Mouse (Mus musculus) brain, embryonic 14.5 days (tissue): ENCODE data around the gene Auts2.

Experiments
- CTCF ChIP-seq: fragments of 200-500 bp; IDR thresholded peaks from 2 replicates; pipeline ENCODE4 v1.5.1; 2012; ENCODE audit warnings: inconsistent platforms, mild to moderate bottlenecking, moderate library complexity, borderline replicate concordance; ENCODE audit not compliant: insufficient read depth, insufficient read length; ENCODE audit errors: extremely low read depth
- POLR2A ChIP-seq: fragments of 200-500 bp; IDR thresholded peaks from 2 replicates; pipeline ENCODE4 v1.6.1; 2012; ENCODE audit warnings: mild to moderate bottlenecking, inconsistent platforms, borderline replicate concordance; ENCODE audit not compliant: poor library complexity, insufficient read depth, insufficient read length, severe bottlenecking; ENCODE audit errors: extremely low read depth

DNA sequence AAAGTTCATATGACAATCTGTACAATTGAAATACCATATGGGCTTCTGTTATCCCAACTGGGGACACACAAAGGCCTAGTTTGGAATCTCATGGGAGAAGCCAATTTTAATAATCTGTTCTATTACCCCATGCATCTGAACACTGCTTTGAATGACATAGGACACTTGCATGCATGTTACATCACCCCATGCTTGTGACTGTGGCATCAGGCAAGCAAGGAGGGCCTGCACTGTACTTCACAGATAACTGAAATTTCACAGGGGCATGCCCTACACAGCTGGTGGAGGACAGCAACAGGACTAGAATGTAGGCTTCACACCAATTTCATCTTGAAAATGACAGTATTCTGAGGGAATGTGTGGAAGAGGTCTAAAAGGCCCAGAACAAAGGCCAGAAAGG is 746.1 kb downstream of the Auts2 start:
- TF ChIP-seq POLR2A, result no peak
- TF ChIP-seq CTCF, result no peak
